Mouse (Mus musculus) thymus, postnatal 10 days (tissue): ENCODE data around the gene Lancl1.

Experiments used
- DNase-seq, 2 experiments: peaks; one replicate each; pipeline ENCODE4 v3.0.0; 2021; ENCODE audit warnings: low spot score in 2 of 2

Lancl1 gene

GRCm38 (mm10) chr1:67038246-67038987 is at the start of gene Lancl1:
Gene Lancl1 (minus strand): TSS chr1:67038872.
- DNase-seq, result peak; percentile 85 to 87

GRCm38 (mm10) chr1:67079146-67079545 is 40.5 kb upstream of the Lancl1 start:
- DNase-seq, result no peak

GRCm38 (mm10) chr1:67078666-67079065 is 40.0 kb upstream of the Lancl1 start:
- DNase-seq, result no peak

GRCm38 (mm10) chr1:67077739-67078138 is 39.1 kb upstream of the Lancl1 start:
- no peak for DNase-seq

- no peak for DNase-seq
These were observed 28.9 kb upstream of the Lancl1 start for GRCm38 (mm10) chr1:67067561-67067960.

GRCm38 (mm10) chr1:67065347-67066270 is 26.9 kb upstream of the Lancl1 start:
- no peak for DNase-seq

- DNase-seq, result peak; percentile 21 to 48
These were observed 22.9 kb upstream of the Lancl1 start for GRCm38 (mm10) chr1:67061456-67062085.

- DNase-seq, result no peak
These were observed 17.1 kb upstream of the Lancl1 start for GRCm38 (mm10) chr1:67055816-67056215.

GRCm38 (mm10) chr1:67052721-67053120 is 14.0 kb upstream of the Lancl1 start:
- no peak for DNase-seq

GRCm38 (mm10) chr1:67049600-67049999 is 10.9 kb upstream of the Lancl1 start:
- no peak for DNase-seq

GRCm38 (mm10) chr1:67048696-67049095 is 10.0 kb upstream of the Lancl1 start:
- DNase-seq, result no peak

- DNase-seq, result no peak
These were observed 6.4 kb upstream of the Lancl1 start for GRCm38 (mm10) chr1:67045100-67045499.

- no peak for DNase-seq
These were observed 3.9 kb upstream of the Lancl1 start for GRCm38 (mm10) chr1:67042583-67042982.

- no peak for DNase-seq
These were observed 411 bp upstream of the Lancl1 start for GRCm38 (mm10) chr1:67039083-67039482.

- DNase-seq, result no peak
These were observed 1.5 kb downstream of the Lancl1 start for GRCm38 (mm10) chr1:67037198-67037597.

GRCm38 (mm10) chr1:67033278-67033677 is 5.4 kb downstream of the Lancl1 start:
- DNase-seq, result no peak

GRCm38 (mm10) chr1:67026927-67027511 is 11.7 kb downstream of the Lancl1 start:
- no peak for DNase-seq

- DNase-seq, result no peak
These were observed 12.5 kb downstream of the Lancl1 start for GRCm38 (mm10) chr1:67026142-67026541.

GRCm38 (mm10) chr1:67022767-67023166 is 15.9 kb downstream of the Lancl1 start:
- no peak for DNase-seq

GRCm38 (mm10) chr1:67022051-67022450 is 16.6 kb downstream of the Lancl1 start:
- DNase-seq, result no peak

- DNase-seq, result no peak
These were observed 18.0 kb downstream of the Lancl1 start for GRCm38 (mm10) chr1:67020637-67021161.
